Mouse (Mus musculus) testis, adult 2 months (tissue): ENCODE data around the gene Stxbp4.

Experiments
- CTCF ChIP-seq: fragments of 200-500 bp; IDR thresholded peaks from 2 replicates; pipeline ENCODE4 v1.5.1; 2012; ENCODE audit warnings: low read depth, mild to moderate bottlenecking, inconsistent platforms, low read length, moderate library complexity; ENCODE audit not compliant: control insufficient read depth, insufficient read depth, insufficient replicate concordance
- POLR2A ChIP-seq: fragments of 200-500 bp; IDR thresholded peaks from 2 replicates; pipeline ENCODE4 v1.6.1; 2012; ENCODE audit warnings: low read depth, mild to moderate bottlenecking, inconsistent platforms, low read length, moderate library complexity; ENCODE audit not compliant: control insufficient read depth

GRCm38 (mm10) chr11:90663618-90664297 is 25.9 kb upstream of the Stxbp4 start:
- no peak for TF ChIP-seq CTCF
- no peak for TF ChIP-seq POLR2A
